Mouse (Mus musculus) embryo, embryonic 10 days (tissue): Measurements from ENCODE around the gene Mapk1.
A peak's percentile ranks its signal among the peaks of the same experiment; 100 is the strongest.

ENCODE experiments used
- DNase-seq: peaks from one replicate; pipeline ENCODE4 v3.0.0-alpha.2; 2015; ENCODE audit warnings: low spot score

The Mapk1 gene

GRCm38 (mm10) chr16:17015853-17016230 lies 32.7 kb downstream of the Mapk1 start:
- no peak for DNase-seq

DNA sequence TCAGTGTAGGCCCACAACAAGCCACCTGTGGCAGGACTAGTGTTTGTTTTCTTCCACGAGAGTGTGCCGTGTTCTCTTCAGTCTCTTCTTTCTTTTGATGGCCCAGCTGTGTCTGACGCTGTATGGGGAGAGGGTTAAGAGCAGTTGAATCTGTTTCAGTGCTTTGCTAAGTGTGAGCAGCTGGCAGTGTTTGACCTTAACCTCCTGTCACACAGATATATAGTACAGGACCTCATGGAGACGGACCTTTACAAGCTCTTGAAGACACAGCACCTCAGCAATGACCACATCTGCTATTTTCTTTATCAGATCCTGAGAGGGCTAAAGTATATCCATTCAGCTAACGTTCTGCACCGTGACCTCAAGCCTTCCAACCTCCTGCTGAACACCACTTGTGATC lies 34.9 kb downstream of the Mapk1 start:
- peak; percentile 56 for DNase-seq

- DNase-seq = no peak
These were observed 41.4 kb downstream of the Mapk1 start for GRCm38 (mm10) chr16:17024469-17025148.

GRCm38 (mm10) chr16:17029971-17030695 lies 47.0 kb downstream of the Mapk1 start:
- no peak for DNase-seq

DNA sequence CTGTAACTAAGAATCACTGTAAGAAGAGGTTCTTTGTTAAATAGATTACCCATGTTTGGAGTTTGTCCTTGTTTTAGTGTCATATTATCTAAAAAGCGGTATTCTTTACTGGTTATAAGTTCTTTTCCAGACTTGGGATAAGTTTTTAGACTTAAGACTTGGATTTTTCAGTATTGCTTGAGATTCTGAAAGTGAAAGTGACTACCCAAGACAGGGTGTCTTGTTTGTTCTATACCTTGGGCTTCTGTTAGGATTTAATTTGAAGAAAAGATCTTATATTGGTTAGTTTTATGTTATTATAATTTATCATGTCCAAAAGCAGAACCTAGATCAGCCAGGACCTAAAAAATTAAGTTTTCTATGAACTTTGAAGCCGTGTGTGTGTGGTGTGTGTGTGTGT lies 50.6 kb downstream of the Mapk1 start:
- no peak for DNase-seq

- no peak for DNase-seq
These were observed 57.5 kb downstream of the Mapk1 start for GRCm38 (mm10) chr16:17040716-17041115.

DNA sequence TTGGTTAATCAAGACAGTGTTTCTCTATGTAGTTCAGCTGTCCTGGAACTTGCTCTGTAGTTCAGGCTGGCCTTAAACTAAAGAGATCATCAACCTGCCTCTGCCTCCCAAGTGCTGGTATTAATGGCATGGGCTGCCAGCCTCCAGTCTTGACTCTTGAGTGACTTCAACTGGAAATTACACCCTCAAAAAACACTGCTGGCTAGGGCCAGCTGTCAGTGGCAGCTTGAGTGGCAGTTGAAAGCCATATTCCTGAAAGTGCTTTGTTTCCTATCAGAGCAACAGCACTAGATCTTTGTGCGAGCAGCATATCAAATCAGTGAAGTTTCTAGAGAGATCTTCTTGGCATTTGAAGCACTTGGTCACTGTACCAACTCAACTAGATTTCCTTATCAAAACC lies 58.2 kb downstream of the Mapk1 start:
- no peak for DNase-seq

GRCm38 (mm10) chr16:17044320-17044719 lies 61.1 kb downstream of the Mapk1 start:
- no peak for DNase-seq

- DNase-seq = no peak
These were observed 62.1 kb downstream of the Mapk1 start for GRCm38 (mm10) chr16:17045287-17045686.

DNA sequence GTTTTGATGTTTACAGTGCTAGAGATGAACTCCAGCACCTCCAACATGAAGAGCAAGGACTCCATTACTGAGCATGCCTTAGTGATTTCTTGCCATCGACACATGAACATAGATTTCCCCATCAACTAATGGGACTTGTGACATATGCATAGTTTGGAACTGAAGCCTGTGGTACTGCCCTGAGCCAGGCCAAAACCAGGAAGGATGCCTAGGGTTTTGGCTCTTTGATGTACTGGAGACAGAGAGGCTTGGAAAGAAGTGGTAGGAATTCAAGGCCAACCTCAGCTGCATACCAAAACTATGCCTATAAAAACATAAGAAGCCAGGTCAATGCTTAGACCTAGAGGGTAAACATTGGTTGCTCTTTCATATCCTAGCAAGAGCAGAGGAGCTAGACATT lies 66.7 kb downstream of the Mapk1 start:
- no peak for DNase-seq

- no peak for DNase-seq
These were observed 68.9 kb downstream of the Mapk1 start for GRCm38 (mm10) chr16:17052087-17052486.

DNA sequence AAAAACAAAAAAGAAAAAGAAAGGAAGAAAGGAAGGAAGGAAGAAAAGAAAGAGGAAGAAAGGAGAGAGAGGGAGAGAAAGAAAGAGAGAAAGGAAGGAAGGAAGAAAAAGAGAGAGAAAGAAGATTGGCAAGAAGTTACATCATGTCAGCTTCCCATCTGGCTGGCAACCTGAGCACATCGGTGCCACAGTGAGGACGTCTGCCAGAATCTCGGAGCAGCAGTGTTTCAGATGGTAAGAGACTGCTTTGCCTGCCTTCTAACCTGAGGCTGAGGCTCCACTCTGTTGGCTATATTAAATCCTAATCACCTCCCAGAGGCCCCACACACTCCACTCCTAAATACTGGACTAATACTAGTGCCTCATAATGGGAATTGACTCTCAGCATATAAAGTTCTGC lies 70.7 kb downstream of the Mapk1 start:
- no peak for DNase-seq

DNA sequence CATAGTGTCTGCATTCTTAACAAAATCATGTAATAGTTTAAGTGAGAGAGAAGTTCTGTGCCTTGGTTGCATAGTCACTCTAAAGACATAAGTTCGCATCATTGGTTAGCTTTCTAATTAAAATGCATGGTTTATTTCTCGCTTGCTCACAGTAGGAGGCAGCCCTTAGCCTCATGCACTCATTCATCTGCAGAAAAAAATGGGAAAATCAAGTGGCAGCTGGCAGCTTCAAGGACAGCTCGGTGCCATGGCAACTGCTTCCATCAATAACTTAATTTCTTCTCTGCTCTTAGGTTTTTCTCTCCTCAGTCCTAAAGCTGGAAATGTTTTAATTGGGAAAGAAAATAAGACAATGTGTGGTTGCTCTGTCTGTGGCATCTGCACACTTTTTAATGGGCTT lies 72.4 kb downstream of the Mapk1 start:
- no peak for DNase-seq

- DNase-seq = no peak
These were observed 79.2 kb downstream of the Mapk1 start for GRCm38 (mm10) chr16:17062338-17062737.

- DNase-seq = no peak
These were observed 84.4 kb downstream of the Mapk1 start for GRCm38 (mm10) chr16:17067552-17067951.

DNA sequence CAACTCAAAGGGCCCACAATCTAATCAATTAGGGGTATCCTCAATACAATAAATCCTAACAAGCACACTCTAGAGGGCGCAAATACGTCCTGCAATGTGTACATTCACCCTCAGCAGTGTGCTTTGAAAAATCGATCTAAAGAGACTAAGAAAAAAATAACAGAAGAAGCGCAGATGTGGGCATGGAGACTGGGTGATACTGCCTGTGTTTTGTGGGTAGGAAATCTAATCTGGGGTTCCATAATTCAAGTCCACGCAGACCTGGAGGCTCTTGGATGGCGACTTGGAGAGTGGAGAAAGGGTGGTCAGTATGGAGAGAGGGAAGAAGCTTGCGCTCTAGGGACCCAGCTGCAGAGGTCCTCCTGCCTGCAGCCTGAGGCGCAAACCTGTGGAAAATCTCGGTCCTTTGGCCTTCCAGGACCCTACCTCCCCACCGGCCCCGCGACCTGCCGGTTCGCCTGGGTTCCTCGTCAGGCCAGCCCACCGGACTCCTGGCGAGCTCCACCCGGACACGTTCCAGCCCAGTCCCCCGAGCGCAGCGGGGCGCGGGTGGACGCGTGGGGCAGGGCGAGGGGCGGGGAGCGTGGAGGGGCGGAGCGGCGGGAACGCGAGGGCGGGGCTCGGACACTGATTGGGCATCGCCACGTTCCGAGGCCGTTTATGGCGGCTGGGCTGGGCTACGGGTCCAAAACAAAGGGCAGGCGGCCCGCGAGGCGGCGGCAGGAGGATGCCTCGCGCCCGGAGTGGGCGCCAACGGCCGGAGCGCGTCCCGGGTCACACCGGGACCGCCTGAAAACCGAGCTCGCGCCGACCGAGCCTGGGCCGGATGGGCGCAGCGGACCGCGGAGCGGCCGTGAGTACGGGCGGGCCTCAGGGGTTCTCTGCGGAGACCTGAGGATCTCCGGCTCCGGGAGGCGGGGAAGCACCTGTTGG lies 86.6 kb downstream of the Mapk1 start, which contains the start of gene Ypel1:
Gene Ypel1, plus strand, starts transcription at position 186 of the 933 bp plus-strand sequence.
- peak; percentile 95 for DNase-seq

DNA sequence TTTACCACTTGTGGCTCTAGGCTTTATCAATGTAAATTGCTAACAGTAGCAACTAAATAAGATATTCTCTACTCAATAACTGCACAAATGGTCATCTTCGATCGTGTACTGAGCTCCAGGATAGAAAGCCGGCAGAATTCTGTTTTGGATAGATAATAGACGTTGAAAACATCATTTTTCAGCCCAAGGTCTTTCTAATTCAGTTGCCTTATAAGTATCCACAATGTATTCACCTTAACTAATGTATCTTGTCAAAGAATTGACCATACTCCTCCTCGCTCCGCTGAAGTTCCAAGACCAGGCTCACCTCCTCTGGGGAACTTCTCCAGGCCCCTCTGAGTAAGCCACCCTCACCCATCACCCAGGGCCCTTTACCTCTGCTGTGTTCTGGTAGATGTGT lies 87.5 kb downstream of the Mapk1 start:
- no peak for DNase-seq

GRCm38 (mm10) chr16:17073000-17073399 lies 89.8 kb downstream of the Mapk1 start:
- no peak for DNase-seq

- DNase-seq = no peak
These were observed 93.1 kb downstream of the Mapk1 start for GRCm38 (mm10) chr16:17076301-17076700.

GRCm38 (mm10) chr16:17076869-17077268 lies 93.7 kb downstream of the Mapk1 start:
- no peak for DNase-seq

- no peak for DNase-seq
These were observed 94.9 kb downstream of the Mapk1 start for GRCm38 (mm10) chr16:17078101-17078500.

- no peak for DNase-seq
These were observed 99.1 kb downstream of the Mapk1 start for GRCm38 (mm10) chr16:17082121-17082792.
